Mouse (Mus musculus) lung, postnatal 4 days (tissue): ENCODE data around the gene Cyth4.

Experiments used
- DNase-seq, 2 experiments: peaks; one replicate each; pipeline ENCODE4 v3.0.0; 2021

Cyth4 gene

DNA sequence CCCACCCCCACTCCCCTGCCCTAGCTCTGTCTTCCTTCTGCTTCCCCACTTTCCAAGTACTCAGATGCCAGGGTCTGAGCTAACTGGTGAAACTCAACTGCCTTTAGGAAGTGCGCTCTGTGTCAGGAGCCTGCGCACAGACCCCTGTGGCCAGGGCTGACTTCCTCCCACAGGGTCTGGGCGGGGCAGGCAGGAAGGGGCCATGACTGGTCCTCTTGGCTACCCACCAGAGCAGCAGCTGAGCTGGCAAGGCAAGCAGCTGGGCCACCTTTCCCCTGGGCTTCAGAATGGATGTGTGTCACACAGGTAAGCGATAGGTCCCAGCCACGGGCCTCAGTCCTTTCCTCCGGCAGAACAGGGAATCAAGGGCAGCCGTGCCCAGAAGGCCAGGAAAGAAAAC is at the start of gene Cyth4:
TSS of gene Cyth4 (plus strand) at position 134 of the 400 bp plus-strand sequence.
- peak; percentile 81 to 83 for DNase-seq

GRCm38 (mm10) chr15:78547415-78548335 is 49.2 kb upstream of the Cyth4 start:
- DNase-seq: peak; percentile 59 to 83

DNA sequence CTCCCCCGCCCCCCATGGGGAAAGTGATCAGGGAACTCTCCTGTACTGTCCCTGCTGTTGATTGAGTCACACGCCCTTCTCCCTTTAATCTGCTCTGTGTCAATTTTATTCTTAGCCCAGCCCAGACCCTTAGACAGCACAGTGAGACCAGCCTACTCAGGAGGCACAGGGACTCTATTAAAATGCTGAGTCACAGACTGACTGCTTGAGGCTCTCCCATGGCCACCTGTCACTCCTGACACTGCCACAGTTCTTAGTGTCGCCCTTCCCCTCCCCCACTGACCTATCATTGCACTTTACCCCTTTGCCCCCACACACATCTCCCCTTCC is 48.5 kb upstream of the Cyth4 start:
- no peak for DNase-seq

DNA sequence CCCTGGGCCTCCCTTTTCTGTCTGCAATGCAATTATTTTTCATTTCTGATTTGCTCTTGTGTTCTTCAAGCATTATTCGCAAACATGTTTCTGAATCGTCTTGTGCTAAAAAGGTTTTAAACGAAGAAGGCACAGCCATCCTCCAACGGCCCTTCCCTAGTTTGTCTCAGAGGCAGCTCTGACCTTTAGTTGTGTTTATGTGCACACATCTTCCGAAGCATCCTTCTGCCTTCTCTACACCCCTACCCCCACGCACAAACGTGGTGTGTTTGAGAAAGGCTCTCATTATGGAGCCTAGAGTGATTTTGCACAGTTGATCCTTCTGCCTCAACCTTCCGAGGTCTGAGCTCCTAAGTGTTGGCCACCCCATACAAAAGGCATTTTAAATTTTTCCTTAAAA is 48.1 kb upstream of the Cyth4 start:
- DNase-seq: no peak

- DNase-seq: no peak
These were observed 47.6 kb upstream of the Cyth4 start for GRCm38 (mm10) chr15:78549189-78549734.

GRCm38 (mm10) chr15:78554545-78555313 is 42.1 kb upstream of the Cyth4 start:
- no peak for DNase-seq

GRCm38 (mm10) chr15:78557693-78558535 is 38.9 kb upstream of the Cyth4 start:
- no peak for DNase-seq

- DNase-seq: no peak
These were observed 37.5 kb upstream of the Cyth4 start for GRCm38 (mm10) chr15:78559141-78559979.

GRCm38 (mm10) chr15:78563344-78563743 is 33.5 kb upstream of the Cyth4 start:
- DNase-seq: no peak

DNA sequence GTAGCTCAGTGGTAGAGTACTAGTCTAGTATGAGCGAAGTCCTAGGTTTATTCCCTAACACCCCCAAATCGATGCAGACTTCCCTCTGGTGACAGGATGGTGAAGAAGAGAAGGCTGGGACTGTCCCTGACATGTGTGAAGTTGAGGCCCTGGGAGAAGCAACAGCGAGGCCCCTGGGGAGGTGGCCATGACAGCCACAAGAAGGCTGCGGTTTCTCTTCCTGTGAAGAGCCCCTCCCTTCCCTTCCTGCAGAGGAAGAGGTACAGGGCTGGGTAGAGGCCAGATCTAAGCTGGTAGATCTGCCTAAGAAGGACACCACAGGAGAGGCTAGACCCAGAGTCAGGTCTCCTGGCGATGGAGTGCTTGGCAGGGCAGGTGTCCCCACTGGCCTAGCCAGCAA is 32.9 kb upstream of the Cyth4 start:
- DNase-seq: peak in 1 of 2 experiments; percentile 44

DNA sequence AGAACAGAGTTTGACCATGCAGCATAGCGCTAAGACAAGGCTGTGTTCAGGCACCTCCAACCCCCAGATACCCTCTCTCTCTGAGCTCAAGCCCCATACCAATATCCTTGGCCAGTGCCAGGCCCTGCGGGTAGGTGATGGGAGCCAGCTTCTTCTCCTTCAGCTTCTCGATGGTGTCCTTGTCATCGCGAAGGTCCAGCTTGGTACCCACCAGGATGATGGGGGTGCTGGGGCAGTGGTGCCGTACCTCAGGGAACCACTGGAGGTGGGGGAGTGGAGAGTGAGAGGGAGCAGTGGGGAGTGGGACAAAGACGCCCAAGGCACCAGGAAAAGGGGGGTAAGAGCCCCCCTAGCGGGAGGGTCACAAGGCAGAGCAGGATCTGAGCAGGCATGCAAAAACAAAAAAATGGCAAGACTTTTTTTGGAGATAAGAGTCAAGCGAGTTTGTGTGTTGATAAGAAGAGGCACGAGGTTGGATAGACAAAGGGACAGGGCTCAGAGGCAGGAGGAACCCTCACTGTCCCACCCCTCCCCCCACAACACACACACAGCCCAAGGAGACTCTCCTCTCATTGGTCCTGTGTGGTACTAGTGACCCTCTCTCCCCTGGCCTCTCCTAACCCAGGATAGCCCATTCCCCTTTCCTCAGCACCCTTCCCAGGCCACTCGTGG is 31.9 kb upstream of the Cyth4 start:
- no peak for DNase-seq

DNA sequence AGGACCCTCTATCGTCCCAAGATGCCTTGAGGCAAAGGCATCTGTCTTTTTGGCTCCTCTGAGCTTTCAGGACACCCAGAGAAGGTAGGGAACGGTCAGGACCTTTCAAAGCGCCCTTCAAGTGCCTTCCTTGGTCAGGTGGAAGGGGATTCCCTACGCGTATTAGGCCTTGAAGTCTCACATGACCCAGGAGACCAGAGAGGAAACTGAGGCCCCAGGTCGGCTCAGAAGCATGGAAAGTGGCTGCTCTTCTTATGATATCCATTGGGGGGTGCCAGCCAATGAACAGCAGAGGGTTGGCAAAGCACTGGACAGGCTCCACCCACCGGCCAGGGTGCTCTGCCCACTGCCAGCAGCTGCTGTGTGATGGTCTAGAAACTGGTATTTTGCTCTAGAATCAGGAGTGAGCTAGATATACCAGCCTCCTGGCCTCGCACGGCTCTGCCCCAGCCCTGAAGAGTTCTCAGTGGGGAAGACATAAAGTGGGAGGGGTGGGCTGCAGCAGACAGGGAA is 29.2 kb upstream of the Cyth4 start:
- DNase-seq: no peak

- DNase-seq: no peak
These were observed 26.7 kb upstream of the Cyth4 start for GRCm38 (mm10) chr15:78570170-78570569.

GRCm38 (mm10) chr15:78571554-78572269 is 25.1 kb upstream of the Cyth4 start:
- peak; percentile 68 to 71 for DNase-seq

DNA sequence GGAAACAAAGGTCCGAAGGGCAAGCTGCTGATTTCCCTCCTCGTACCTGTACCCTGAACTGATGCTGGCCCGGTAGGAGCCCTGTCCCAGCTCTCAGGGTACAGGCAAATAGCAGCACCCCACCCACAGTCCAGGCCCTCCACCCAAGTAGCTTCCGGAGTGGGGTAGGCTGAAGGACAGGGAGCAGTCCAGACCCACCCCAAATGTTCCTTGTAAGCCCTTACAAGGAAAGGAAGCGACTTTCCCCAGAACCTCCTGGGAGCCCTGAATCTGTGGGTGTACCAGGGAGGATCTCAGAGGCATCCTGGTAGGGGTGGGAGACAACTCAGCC is 24.6 kb upstream of the Cyth4 start:
- DNase-seq: no peak

- peak; percentile 69 to 74 for DNase-seq
These were observed 24.0 kb upstream of the Cyth4 start, which contains the start of gene Rac2 for GRCm38 (mm10) chr15:78572658-78573397. Gene Rac2, minus strand, starts transcription at chr15:78572783.

DNA sequence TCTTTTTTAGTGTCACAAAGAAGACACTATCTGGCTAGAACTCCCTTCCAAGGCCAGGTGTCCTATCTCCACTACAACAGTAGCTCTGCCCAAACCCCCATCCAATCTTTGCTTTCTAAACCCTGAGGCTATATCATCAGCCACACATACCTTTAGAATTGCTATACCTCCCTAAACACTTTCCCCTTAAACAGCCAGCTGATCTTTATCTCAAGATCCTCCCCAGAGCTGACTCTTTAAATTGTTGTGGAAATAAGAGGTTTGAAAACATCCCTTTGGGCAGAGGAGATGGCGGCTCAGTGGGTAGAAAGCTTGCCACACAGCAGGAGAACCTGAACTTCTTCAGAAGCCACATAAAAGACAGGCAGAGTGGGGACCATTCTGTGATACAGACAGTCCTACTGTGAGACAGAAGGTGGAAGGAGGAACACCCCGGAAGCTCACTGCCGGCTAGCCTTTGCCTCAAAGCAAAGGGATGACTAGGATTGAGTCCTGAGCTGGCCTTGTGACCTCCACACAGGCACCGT is 20.5 kb upstream of the Cyth4 start:
- no peak for DNase-seq

GRCm38 (mm10) chr15:78583352-78583751 is 13.5 kb upstream of the Cyth4 start:
- DNase-seq: no peak

DNA sequence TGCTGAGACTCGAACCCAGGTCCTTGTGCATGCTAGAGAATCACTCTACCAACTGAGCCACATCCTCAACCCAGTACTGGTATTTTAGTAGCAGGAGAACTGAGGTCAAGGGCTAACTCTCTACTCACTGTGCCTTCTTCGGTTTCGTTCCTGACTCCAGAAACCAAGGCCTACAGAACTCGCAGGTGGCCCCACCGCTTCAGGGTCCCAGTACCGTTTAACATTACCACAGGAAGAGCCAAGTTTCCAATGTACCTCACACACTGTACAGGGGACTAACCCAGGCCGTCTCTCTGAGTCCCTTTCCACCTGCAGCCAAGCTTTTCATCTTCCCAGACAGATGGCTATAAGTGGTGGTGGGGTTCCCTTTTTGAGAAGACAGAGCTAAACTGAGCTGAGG is 11.4 kb upstream of the Cyth4 start:
- DNase-seq: no peak
